Mouse (Mus musculus) ES-Bruce4 (cell line): Measurements from ENCODE around the gene Sfrp4.

Source experiments
- CTCF ChIP-seq: IDR thresholded peaks from one replicate; pipeline ENCODE4 v1.8.1; 2011; ENCODE audit warnings: low read depth, low read length
- EP300 ChIP-seq: IDR thresholded peaks from 2 replicates; pipeline ENCODE4 v1.6.1; 2011; ENCODE audit warnings: low read depth, low read length; ENCODE audit not compliant: insufficient read depth
- POLR2A ChIP-seq: IDR thresholded peaks from one replicate; pipeline ENCODE4 v1.8.1; 2011; ENCODE audit warnings: low read length; ENCODE audit not compliant: insufficient read depth

DNA sequence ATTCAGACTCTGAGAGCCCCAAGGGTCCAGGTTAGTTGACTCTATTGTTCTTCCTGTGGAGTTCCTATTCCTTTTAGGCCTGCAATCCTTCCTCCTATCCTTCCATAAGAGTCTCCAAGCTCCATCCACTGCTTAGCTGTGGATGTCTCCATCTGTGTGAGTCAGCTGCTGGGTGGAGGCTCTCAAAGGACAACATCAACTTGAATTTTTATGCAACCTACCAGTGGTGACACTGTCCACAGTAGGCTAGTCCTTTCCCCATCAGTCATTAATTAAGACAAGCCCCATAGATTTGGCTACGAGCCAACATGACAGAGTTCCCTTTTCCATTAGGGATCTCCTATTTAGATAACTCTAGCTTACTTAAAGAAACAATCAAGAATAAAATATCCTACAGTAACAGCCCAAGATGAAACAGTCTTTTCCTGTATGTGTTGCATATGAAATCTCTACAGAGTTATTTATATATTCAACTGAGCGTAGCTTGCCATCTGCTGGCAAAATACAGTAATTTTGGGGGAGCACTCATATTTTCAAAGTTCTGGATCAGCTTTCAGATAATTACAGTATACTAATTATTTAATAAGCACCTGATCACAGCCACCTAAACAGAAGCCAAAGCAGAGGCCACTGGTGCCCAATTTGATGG lies 17.4 kb downstream of the Sfrp4 start:
- TF ChIP-seq CTCF (no peak), POLR2A (no peak), EP300 (no peak)
